Mouse (Mus musculus) limb, embryonic 13.5 days (tissue): ENCODE data around the gene Csnk1e. TPM values are rescaled to one million over a fixed set of nuclear protein-coding genes. Genes with fewer than 3 reads are reported as not detected.
A peak's percentile ranks its signal among the peaks of the same experiment; 100 is the strongest.

Experiments
- microRNA counts: library from miRNA; unstranded; fragments of <30 nt; microRNA quantifications from one replicate; lab custom pipeline; 2016
- microRNA-seq: library from miRNA; unstranded; fragments of <30 nt; microRNA quantifications from one replicate; pipeline ENCODE4, GENCODE M21; 2016
- polyA plus RNA-seq: library from polyadenylated mRNA; unstranded; fragments of >200 nt; fragmentation: Nextera tagmentation; extraction: Ambion mirVana; gene quantifications from 2 replicates; pipeline ENCODE4 v1.2.1, GENCODE M21; 2015

Csnk1e gene
- polyA plus RNA-seq, 1 experiment from 2014 or later = 109 TPM

MicroRNAs encoded within 50 kb of the gene (microRNA counts, 519-probe panel; counts per million panel counts)
- microRNA mmu-miR-1943 (lab: Ali Mortazavi, UCI) = 594 counts per million, percentile 2 among the panel's probes with 10 or more counts

Small RNAs within 50 kb of the gene (microRNA-seq; reads per million reads assigned to microRNA genes)
- not detected for gene Gm44302
- gene Mir1943 = 1.2 reads per million

Other genes with a start within 250 kb of the Csnk1e start
- gene Pick1, start 226.4 kb downstream of the Csnk1e start, polyA plus RNA-seq = 52.7 and 57.4 TPM in 2 replicates
- gene Gm49486, start 226.2 kb downstream of the Csnk1e start, polyA plus RNA-seq = 1.3 and 1.4 TPM in 2 replicates
- 0.33 and 0.59 TPM in 2 replicates for gene Slc16a8, start 200.8 kb downstream of the Csnk1e start, polyA plus RNA-seq
- gene Baiap2l2, start 170.0 kb downstream of the Csnk1e start, polyA plus RNA-seq = 8.8 and 11.7 TPM in 2 replicates
- gene Pla2g6, start 127.2 kb downstream of the Csnk1e start, polyA plus RNA-seq = 11.7 and 12.7 TPM in 2 replicates
- gene Maff, start 108.9 kb downstream of the Csnk1e start, polyA plus RNA-seq = 2.2 and 2.4 TPM in 2 replicates
- 70.8 and 77.6 TPM in 2 replicates for gene Tmem184b, start 52.0 kb downstream of the Csnk1e start, polyA plus RNA-seq
- gene Kcnj4, start 49.7 kb upstream of the Csnk1e start, polyA plus RNA-seq = not detected in 2 replicates
- 123 and 133 TPM in 2 replicates for gene Kdelr3, start 60.8 kb upstream of the Csnk1e start, polyA plus RNA-seq
- 62.3 and 62.9 TPM in 2 replicates for gene Ddx17, start 91.2 kb upstream of the Csnk1e start, polyA plus RNA-seq
- gene Dmc1, start 149.5 kb upstream of the Csnk1e start, polyA plus RNA-seq = 2.7 and 3.2 TPM in 2 replicates
- 1.4 and 2.2 TPM in 2 replicates for gene Fam227a, start 203.4 kb upstream of the Csnk1e start, polyA plus RNA-seq
- 55.1 and 59.5 TPM in 2 replicates for gene Cby1, start 203.6 kb upstream of the Csnk1e start, polyA plus RNA-seq
- 221 and 226 TPM in 2 replicates for gene Tomm22, start 215.3 kb upstream of the Csnk1e start, polyA plus RNA-seq
- 24.8 and 26.7 TPM in 2 replicates for gene Josd1, start 232.4 kb upstream of the Csnk1e start, polyA plus RNA-seq
- 37.1 and 40.8 TPM in 2 replicates for gene Gtpbp1, start 235.3 kb upstream of the Csnk1e start, polyA plus RNA-seq